Mouse (Mus musculus) cerebellum, postnatal 4 days (tissue): ENCODE measurements at regions not wholly inside any gene's neighbourhood (a gene's known extent, or its start where the extent isn't known, plus 50 kb on each side); places are given as distances from the start of the nearest gene placed in this dataset.
A peak's percentile ranks its signal among the peaks of the same experiment; 100 is the strongest.

Experiments used
- DNase-seq, 2 experiments: peaks; one replicate each; pipeline ENCODE4 v3.0.0; 2022; ENCODE audit warnings: low spot score in 2 of 2, mixed read lengths in 1 of 2

GRCm38 (mm10) chr13:43724161-43724560 is 60.4 kb upstream of the Cd83 start:
- no peak for DNase-seq

- DNase-seq: peak; percentile 59 to 65
Observed at GRCm38 (mm10) chr13:43725698-43726097, 58.9 kb upstream of the Cd83 start.

- DNase-seq: peak in 1 of 2 experiments; percentile 67
Observed at GRCm38 (mm10) chr13:43726895-43727341, 57.7 kb upstream of the Cd83 start.

- DNase-seq: no peak
Observed at GRCm38 (mm10) chr13:43729617-43730016, 55.0 kb upstream of the Cd83 start.

- DNase-seq: peak in 1 of 2 experiments; percentile 52
Observed at GRCm38 (mm10) chr13:43733061-43733460, 51.5 kb upstream of the Cd83 start.

- peak; percentile 54 to 88 for DNase-seq
Observed at GRCm38 (mm10) chr13:43734641-43735040, 49.9 kb upstream of the Cd83 start.
